Mouse (Mus musculus): ENCODE measurements at regions not wholly inside any gene's neighbourhood (a gene's known extent, or its start where the extent isn't known, plus 50 kb on each side); places are given as distances from the start of the nearest gene placed in this dataset.

DNA sequence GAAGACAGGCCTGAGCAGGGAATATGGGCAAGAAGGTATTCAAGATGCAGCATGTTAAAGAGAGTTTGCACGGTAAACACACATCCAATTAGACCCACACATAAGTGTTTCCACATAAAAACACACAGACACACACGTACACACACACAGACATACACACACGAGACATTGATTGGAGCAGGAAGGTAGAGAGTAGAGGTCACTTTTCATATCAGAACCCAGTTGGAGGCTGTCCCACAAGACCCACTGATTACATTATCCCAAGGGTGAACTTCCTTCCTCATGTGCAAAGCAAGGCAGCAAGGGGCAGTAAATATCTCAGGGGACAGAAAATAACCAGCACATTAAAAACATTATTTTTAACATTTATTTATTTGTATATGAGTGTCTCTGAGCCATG, 78.2 kb upstream of the Tnfaip3 start:
- TF ChIP-seq POLR2A (IDR thresholded peaks at IDR 0.05; ENCODE audit: low read depth, low read length): no peak
- TF ChIP-seq CTCF (IDR thresholded peaks at IDR 0.05; ENCODE audit: borderline replicate concordance, insufficient read depth, low read length): no peak
